Mouse (Mus musculus): ENCODE data around the gene Impdh2. TPM values are rescaled to one million over a fixed set of nuclear protein-coding genes. Genes with fewer than 3 reads are reported as not detected.

The Impdh2 gene
- polyA plus RNA-seq (2016; fragmentation: Nextera tagmentation; extraction: Ambion mirVana), result 202 and 239 TPM in 2 replicates

DNA sequence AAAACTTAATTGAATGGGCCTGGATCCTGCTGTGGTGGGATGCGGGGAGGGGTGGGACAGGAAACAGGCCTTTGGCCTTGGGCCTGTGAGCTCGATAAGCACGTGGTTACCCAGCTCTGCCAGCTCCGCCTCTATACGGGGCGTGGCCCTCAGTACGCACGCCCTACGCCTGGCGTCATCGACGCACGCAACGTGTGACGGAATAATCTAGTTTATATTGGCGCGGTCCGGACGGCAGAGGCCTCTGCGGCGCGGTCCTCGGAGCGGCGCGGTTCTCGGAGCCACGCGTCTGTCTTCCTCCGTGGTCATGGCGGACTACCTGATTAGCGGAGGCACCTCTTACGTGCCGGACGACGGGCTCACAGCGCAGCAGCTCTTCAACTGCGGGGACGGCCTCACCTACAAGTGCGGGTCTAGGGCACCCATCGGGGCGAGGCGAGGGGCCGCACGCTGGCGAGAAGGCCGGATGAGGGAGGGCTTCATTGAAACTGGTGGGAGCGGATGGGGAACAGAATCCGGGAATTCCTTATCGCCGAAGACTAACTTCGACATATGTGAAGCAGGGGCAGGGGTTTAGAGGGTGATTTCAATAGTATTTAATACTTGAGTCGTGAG, at the start of gene Impdh2:
Gene Impdh2, plus strand, starts transcription at position 60 of the 615 bp plus-strand sequence.
- no peaks in the 10 kb centered on the region for H3K9me3 ChIP-seq (replicated peaks)
- H3K36me3 ChIP-seq, result peaks cover 86% of the 10 kb centered on the region
- WGBS, result under 1% methylated on average over 53 of the region's 53 CpGs
- H3K27ac ChIP-seq (replicated peaks), result peak within 1 kb of the TSS; percentile 87
- H3K4me3 ChIP-seq, result peak within 1 kb of the TSS; percentile 73
- H3K4me1 ChIP-seq, result peaks cover 21% of the 10 kb centered on the region
- DNase-seq (ENCODE audit: low spot score), result peak; percentile 96
- H3K27me3 ChIP-seq (ENCODE audit: low read depth, poor library complexity, severe bottlenecking), result no peaks in the 10 kb centered on the region

- peak within 1 kb of the TSS; percentile 89 for H3K4me3 ChIP-seq
- DNase-seq (ENCODE audit: low spot score), result peak; percentile 96
- H3K9me3 ChIP-seq (replicated peaks), result no peaks in the 10 kb centered on the region
- H3K27ac ChIP-seq (replicated peaks), result peak within 1 kb of the TSS; percentile 99
- H3K27me3 ChIP-seq (ENCODE audit: low read depth, poor library complexity, severe bottlenecking), result no peaks in the 10 kb centered on the region
- H3K36me3 ChIP-seq, result peaks cover 63% of the 10 kb centered on the region
- peaks cover 35% of the 10 kb centered on the region for H3K4me1 ChIP-seq
- 1% methylated on average over 53 of the region's 55 CpGs for WGBS
Measured at GRCm38 (mm10) chr9:108516380-108517251, 43.5 kb upstream of the Impdh2 start, which contains the start of gene Qrich1. Gene Qrich1 (plus strand): TSS chr9:108516806.

DNA sequence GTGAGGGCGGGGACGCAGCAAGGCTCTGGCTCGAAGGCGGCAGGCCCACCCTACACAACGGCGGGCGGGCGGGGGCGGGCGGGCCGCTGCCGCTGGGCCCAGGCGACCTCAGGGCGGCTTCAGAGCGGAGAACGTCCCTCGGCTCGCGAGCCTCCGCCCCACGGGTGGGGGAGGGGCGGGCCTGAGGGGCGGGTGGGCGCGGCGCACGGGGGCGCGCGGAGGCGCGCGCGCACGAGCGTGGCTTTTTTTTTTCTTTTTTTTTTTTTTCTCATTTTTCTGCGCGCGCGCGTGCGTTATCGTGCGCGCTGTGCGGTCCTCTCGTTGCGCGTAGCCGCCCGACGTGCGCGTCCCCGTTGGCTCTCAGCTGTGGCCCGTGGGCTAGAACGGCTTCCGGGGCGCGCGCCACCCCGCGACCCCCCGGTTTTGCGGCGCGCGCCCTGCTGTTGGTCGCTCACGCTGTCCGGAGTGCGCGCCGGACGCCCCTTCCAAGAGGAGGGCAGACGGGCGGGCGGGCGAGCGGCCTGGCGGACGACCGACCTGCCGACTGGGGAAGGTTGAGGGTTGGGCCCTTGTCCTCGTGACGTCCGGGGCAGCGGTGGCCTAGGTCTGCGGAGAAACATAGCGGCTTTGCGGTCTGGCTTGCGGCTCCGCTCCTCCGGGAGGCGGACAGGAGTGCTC, 42.7 kb upstream of the Impdh2 start:
- Histone ChIP-seq H3K36me3 (peaks cover 56% of the 10 kb centered on the region), H3K27ac (replicated peaks) (peak overlapping the region; percentile 99), H3K27me3 (ENCODE audit: low read depth, poor library complexity, severe bottlenecking) (no peaks in the 10 kb centered on the region), H3K4me3 (peak overlapping the region; percentile 89), H3K9me3 (replicated peaks) (no peaks in the 10 kb centered on the region), H3K4me1 (peaks cover 35% of the 10 kb centered on the region)
- peak; percentile 86 for DNase-seq (ENCODE audit: low spot score)
- WGBS, result under 1% methylated on average over 83 of the region's 95 CpGs

- Histone ChIP-seq H3K9me3 (replicated peaks) (no peaks in the 10 kb centered on the region), H3K36me3 (peaks cover 54% of the 10 kb centered on the region), H3K27ac (replicated peaks) (peak overlapping the region; percentile 99), H3K4me1 (peaks cover 35% of the 10 kb centered on the region), H3K27me3 (ENCODE audit: low read depth, poor library complexity, severe bottlenecking) (no peaks in the 10 kb centered on the region), H3K4me3 (peak overlapping the region; percentile 89)
- no peak for DNase-seq (ENCODE audit: low spot score)
- under 1% methylated on average over 13 of the region's 13 CpGs for WGBS
Measured at GRCm38 (mm10) chr9:108517931-108518332, 42.2 kb upstream of the Impdh2 start.

DNA sequence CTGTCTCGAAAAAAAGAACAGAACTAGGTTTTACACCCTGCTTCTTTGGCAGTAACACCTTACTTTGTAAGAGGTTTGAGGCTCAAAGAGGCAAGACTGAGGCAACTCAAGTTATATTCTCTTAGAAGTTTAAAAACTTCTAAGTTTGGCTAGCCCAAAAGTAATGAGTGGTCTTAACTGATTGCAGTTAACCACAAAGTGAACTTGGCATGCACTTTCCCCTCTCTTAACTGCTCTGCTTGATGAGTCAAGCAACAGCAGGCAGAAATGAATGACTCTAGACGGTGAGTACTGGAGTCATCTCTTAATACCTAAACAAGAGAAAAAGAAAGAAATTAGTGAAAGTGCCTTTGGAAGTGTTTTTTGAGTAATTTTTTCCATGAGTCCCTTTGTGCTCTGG, 38.5 kb upstream of the Impdh2 start:
- Histone ChIP-seq H3K36me3 (peaks cover 47% of the 10 kb centered on the region), H3K4me1 (peaks cover 25% of the 10 kb centered on the region), H3K27ac (replicated peaks) (no peak overlapping the region), H3K9me3 (replicated peaks) (no peaks in the 10 kb centered on the region), H3K27me3 (ENCODE audit: low read depth, poor library complexity, severe bottlenecking) (no peaks in the 10 kb centered on the region), H3K4me3 (no peak overlapping the region)
- DNase-seq (ENCODE audit: low spot score), result no peak
- 94% methylated on average over 2 of the region's 2 CpGs for WGBS

DNA sequence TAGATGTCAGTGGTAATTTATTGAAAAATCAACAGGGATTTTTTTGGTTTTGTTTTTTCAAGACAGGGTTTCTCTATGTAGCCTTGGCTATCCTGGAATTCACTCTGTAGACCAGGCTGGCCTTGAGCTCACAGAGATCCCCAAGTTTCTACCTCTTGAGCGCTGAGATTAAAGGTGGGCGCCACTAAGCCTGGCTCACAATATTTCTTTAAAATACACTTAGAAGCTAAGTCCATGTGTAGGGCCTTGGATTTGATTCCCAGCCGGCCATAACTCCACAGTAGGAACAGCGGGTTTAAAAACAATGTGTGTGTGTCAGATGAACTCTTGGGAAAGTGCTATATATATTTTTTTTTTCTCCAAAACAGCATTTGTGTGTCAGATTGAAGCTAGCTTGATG, 36.7 kb upstream of the Impdh2 start:
- Histone ChIP-seq H3K4me3 (no peak overlapping the region), H3K27ac (replicated peaks) (no peak overlapping the region), H3K27me3 (ENCODE audit: low read depth, poor library complexity, severe bottlenecking) (no peaks in the 10 kb centered on the region), H3K9me3 (replicated peaks) (no peaks in the 10 kb centered on the region), H3K4me1 (peaks cover 20% of the 10 kb centered on the region), H3K36me3 (peaks cover 60% of the 10 kb centered on the region)
- 96% methylated on average over 4 of the region's 4 CpGs for WGBS
- no peak for DNase-seq (ENCODE audit: low spot score)

- H3K4me1 ChIP-seq, result no peaks in the 10 kb centered on the region
- H3K27ac ChIP-seq (replicated peaks), result no peak overlapping the region
- DNase-seq (ENCODE audit: low spot score), result no peak
- H3K4me3 ChIP-seq, result no peak overlapping the region
- peaks cover 68% of the 10 kb centered on the region for H3K36me3 ChIP-seq
- no peaks in the 10 kb centered on the region for H3K27me3 ChIP-seq (ENCODE audit: low read depth, poor library complexity, severe bottlenecking)
- H3K9me3 ChIP-seq (replicated peaks), result no peaks in the 10 kb centered on the region
- 88% methylated on average over 3 of the region's 3 CpGs for WGBS
Measured at GRCm38 (mm10) chr9:108525400-108525799, 34.7 kb upstream of the Impdh2 start.

DNA sequence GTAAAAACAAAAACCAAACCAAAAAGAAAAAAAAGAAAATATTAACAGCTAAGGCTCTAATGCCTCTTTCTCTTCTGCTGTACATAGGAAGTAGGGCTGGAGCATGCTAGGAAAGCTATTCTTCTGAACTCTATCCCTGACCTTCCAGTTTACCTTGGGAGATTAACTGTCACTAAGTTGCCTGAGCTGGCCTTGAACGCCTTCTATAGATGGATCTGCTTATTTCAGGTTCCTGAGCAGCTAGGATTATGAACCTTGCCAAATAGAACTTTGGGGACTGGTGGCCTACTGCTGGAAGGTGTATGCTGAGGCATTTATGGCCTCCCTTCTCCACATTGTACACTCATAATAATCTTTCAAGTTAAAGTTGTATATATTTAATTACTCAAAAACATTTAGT, 29.1 kb upstream of the Impdh2 start:
- Histone ChIP-seq H3K4me1 (no peaks in the 10 kb centered on the region), H3K36me3 (peaks cover 89% of the 10 kb centered on the region), H3K4me3 (no peak overlapping the region), H3K27ac (replicated peaks) (no peak overlapping the region), H3K9me3 (replicated peaks) (no peaks in the 10 kb centered on the region), H3K27me3 (ENCODE audit: low read depth, poor library complexity, severe bottlenecking) (no peaks in the 10 kb centered on the region)
- DNase-seq (ENCODE audit: low spot score), result no peak
- WGBS, result 94% methylated on average over 1 of the region's 1 CpGs

- Histone ChIP-seq H3K4me1 (no peaks in the 10 kb centered on the region), H3K4me3 (no peak overlapping the region), H3K27ac (replicated peaks) (no peak overlapping the region), H3K36me3 (peaks cover 94% of the 10 kb centered on the region), H3K9me3 (replicated peaks) (no peaks in the 10 kb centered on the region), H3K27me3 (ENCODE audit: low read depth, poor library complexity, severe bottlenecking) (no peaks in the 10 kb centered on the region)
- no peak for DNase-seq (ENCODE audit: low spot score)
- 91% methylated on average over 1 of the region's 1 CpGs for WGBS
Measured at GRCm38 (mm10) chr9:108531496-108531895, 28.6 kb upstream of the Impdh2 start.

DNA sequence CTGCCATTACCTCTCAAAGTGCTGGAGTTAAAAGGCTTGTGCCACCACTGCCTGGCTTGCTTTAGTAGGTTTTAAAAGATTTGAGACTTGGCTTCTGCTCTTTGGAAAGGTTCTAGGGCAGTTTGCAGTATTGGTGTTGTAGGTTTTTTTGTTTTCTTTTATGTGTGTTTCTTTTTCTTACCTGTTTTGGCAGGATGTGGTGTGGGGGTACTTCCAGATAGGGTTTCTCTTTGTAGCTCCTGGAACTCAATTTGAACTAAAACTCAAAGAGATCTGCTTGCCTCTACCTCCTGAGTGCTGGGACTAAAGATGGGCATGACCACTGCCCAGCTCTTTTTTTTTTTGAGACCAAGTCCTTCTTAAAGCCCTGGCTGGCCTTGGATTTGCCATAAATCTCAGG, 19.2 kb upstream of the Impdh2 start:
- no peaks in the 10 kb centered on the region for H3K4me1 ChIP-seq
- H3K4me3 ChIP-seq, result no peak overlapping the region
- no peak overlapping the region for H3K27ac ChIP-seq (replicated peaks)
- H3K36me3 ChIP-seq, result peaks cover 99% of the 10 kb centered on the region
- no peak for DNase-seq (ENCODE audit: low spot score)
- H3K27me3 ChIP-seq (ENCODE audit: low read depth, poor library complexity, severe bottlenecking), result no peaks in the 10 kb centered on the region
- H3K9me3 ChIP-seq (replicated peaks), result no peaks in the 10 kb centered on the region

DNA sequence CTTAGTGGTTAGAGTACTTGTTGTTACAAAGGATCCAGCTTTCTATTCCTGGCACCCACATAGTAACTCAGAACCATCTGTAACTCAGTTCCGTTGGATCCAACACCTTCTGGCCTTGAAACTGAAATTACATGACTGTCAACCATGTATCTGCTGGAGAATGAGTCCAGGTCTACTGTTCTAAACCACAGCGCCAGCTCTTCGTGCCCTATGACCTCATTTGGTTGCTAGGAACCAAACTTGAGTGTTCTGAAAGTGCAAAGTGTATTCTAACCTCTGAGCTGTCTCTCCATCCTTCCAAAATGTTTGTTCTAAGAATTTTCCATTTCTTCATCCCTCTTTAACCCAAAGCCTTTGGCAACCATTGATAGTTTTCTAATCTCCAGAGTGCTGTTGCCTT, 14.1 kb upstream of the Impdh2 start:
- H3K27me3 ChIP-seq (ENCODE audit: low read depth, poor library complexity, severe bottlenecking), result no peaks in the 10 kb centered on the region
- no peak overlapping the region for H3K4me3 ChIP-seq
- H3K4me1 ChIP-seq, result no peaks in the 10 kb centered on the region
- H3K9me3 ChIP-seq (replicated peaks), result no peaks in the 10 kb centered on the region
- peaks cover 97% of the 10 kb centered on the region for H3K36me3 ChIP-seq
- DNase-seq (ENCODE audit: low spot score), result no peak
- H3K27ac ChIP-seq (replicated peaks), result no peak overlapping the region
- WGBS, result 94% methylated on average over 3 of the region's 3 CpGs

DNA sequence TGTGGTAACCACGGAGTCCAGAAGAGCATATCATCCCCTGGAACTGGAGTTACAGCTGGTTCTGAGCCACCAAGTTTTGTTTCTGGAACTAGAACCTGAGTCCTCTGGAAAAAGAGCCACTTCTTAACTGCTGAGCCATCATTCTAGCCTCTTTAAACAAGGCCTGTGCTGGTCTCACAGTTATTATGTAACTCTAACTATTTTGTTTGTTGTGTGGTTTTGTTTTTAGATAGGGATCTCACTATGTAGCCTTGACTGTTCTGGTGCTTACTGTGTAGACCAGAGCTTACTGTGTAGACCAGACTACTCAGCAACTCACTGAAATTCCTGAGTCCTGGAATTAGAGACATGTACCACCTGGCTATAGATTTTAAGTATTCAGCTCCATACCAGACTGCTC, 13.2 kb upstream of the Impdh2 start:
- no peaks in the 10 kb centered on the region for H3K27me3 ChIP-seq (ENCODE audit: low read depth, poor library complexity, severe bottlenecking)
- H3K9me3 ChIP-seq (replicated peaks), result no peaks in the 10 kb centered on the region
- 92% methylated on average over 1 of the region's 1 CpGs for WGBS
- peaks cover 96% of the 10 kb centered on the region for H3K36me3 ChIP-seq
- DNase-seq (ENCODE audit: low spot score), result no peak
- H3K27ac ChIP-seq (replicated peaks), result no peak overlapping the region
- no peak overlapping the region for H3K4me3 ChIP-seq
- H3K4me1 ChIP-seq, result no peaks in the 10 kb centered on the region

DNA sequence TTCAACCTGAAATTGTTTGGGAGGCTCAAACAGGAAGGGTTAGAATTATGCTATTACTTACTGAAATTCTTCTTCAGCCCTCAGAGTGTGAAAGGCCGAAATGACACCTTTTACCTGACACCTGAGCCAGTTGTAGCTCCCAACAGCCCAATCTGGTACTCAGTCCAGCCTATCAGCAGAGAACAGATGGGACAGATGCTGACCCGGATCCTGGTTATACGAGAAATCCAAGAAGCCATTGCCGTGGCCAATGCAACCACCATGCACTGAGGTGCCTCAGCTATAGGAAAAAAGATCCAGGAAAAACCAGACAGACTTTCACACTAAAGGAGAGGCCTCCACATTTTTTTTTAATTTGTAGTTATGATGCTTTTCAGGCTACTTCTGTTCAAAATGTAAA, 917 bp upstream of the Impdh2 start:
- peak; percentile 10 for DNase-seq (ENCODE audit: low spot score)
- 93% methylated on average over 4 of the region's 4 CpGs for WGBS
- Histone ChIP-seq H3K27ac (replicated peaks) (no peak overlapping the region), H3K4me1 (peaks cover 21% of the 10 kb centered on the region), H3K4me3 (no peak overlapping the region), H3K27me3 (ENCODE audit: low read depth, poor library complexity, severe bottlenecking) (no peaks in the 10 kb centered on the region), H3K36me3 (peaks cover 86% of the 10 kb centered on the region), H3K9me3 (replicated peaks) (no peaks in the 10 kb centered on the region)
